Mouse (Mus musculus): ENCODE results near the gene Nfia. TPM values are rescaled to one million over a fixed set of nuclear protein-coding genes. Genes with fewer than 3 reads are reported as not detected.

Gene Nfia
- polyA plus RNA-seq, 1 experiment: 1.4 TPM

DNA sequence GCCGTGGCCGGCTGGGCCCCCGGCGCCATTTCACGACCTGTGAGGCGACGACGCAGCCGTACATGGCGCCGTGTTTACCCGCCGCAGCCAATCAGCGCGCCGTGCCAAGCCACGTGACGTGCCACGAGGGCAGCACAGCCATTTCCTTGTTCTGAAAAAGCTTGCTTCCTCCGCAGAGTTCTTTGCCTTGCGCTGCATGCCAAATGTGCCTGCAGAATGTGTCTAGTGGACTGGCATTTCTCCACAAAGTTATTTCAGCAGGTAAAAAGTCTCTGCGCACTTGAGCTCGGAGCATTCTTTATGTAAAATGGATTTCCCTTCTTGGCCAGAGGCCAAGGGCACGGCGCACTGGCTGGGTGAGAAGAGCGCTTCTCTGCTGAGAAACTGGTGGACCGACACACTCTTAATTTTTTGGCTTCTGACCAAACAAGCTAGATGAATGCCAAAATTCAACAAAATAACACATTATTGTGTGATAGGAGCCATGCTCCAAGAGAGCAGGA lies 96.5 kb downstream of the Nfia start:
- Histone ChIP-seq H3K9me3 (replicated peaks; ENCODE audit: control insufficient read depth, insufficient read depth, low read length, poor library complexity, severe bottlenecking) (no peaks in the 10 kb centered on the region), H3K9ac (ENCODE audit: low read depth, poor library complexity, severe bottlenecking) (no peak overlapping the region), H3K27me3 (ENCODE audit: control insufficient read depth, insufficient read depth, low read length, poor library complexity, severe bottlenecking) (no peaks in the 10 kb centered on the region), H3K36me3 (ENCODE audit: control insufficient read depth, insufficient read depth, low read length, poor library complexity, severe bottlenecking) (no peaks in the 10 kb centered on the region), H3K27ac (ENCODE audit: insufficient read depth, low read length) (no peak overlapping the region), H3K4me3 (ENCODE audit: low read depth, low read length) (peak overlapping the region; percentile 7; the same call in 1 of the 2 replicates), H3K4me1 (ENCODE audit: control insufficient read depth, insufficient read depth, low read length) (no peaks in the 10 kb centered on the region)
- TF ChIP-seq CTCF (IDR thresholded peaks at IDR 0.05; ENCODE audit: low read depth, low read length): no peak
- TF ChIP-seq EP300 (IDR thresholded peaks at IDR 0.05; ENCODE audit: insufficient read depth, low read depth, low read length): no peak
- no peak for TF ChIP-seq POLR2A (IDR thresholded peaks at IDR 0.05; ENCODE audit: insufficient read depth, low read length)

GRCm38 (mm10) chr4:97869451-97869850 lies 96.9 kb downstream of the Nfia start:
- no peaks in the 10 kb centered on the region for H3K4me1 ChIP-seq (ENCODE audit: control insufficient read depth, insufficient read depth, low read length)
- no peaks in the 10 kb centered on the region for H3K27me3 ChIP-seq (ENCODE audit: control insufficient read depth, insufficient read depth, low read length, poor library complexity, severe bottlenecking)
- H3K36me3 ChIP-seq (ENCODE audit: control insufficient read depth, insufficient read depth, low read length, poor library complexity, severe bottlenecking): no peaks in the 10 kb centered on the region
- H3K4me3 ChIP-seq (ENCODE audit: low read depth, low read length): no peak overlapping the region
- no peaks in the 10 kb centered on the region for H3K9me3 ChIP-seq (replicated peaks; ENCODE audit: control insufficient read depth, insufficient read depth, low read length, poor library complexity, severe bottlenecking)
- TF ChIP-seq EP300 (IDR thresholded peaks at IDR 0.05; ENCODE audit: insufficient read depth, low read depth, low read length): no peak
- TF ChIP-seq CTCF (IDR thresholded peaks at IDR 0.05; ENCODE audit: low read depth, low read length): no peak
- H3K27ac ChIP-seq (ENCODE audit: insufficient read depth, low read length): no peak overlapping the region
- no peak overlapping the region for H3K9ac ChIP-seq (ENCODE audit: low read depth, poor library complexity, severe bottlenecking)

DNA sequence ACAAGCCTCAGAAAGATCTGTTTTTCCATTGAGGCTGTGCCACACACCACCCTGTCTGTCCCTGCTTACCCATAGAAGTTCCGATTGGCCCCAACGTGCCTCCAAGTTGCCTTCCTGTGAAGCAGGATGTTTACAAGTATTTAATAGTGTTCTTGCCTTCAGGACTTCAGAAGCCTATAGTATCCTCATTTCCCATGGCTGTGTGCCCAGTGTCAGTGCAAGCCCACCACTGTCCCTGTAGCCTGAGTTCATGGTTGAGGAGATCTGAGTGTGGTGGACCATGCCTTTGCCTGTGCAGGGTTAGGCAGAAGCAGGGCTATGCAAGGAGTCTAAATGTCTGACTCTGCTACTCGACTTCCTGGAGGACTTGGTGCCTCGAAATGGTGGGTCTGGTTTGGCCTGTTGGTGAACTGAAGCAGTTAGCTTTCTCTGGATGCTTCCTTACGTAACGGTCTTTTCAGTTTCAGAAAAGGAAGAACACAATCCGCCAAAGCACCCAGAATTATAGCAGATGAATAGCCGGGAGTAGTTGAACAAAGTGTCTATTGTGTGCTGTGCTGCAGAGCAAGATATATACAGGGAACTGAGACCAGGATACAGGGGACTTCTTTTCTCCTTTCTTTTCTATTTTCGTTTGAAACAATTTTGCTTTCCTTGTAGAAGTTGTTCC lies 99.4 kb downstream of the Nfia start:
- no peaks in the 10 kb centered on the region for H3K36me3 ChIP-seq (ENCODE audit: control insufficient read depth, insufficient read depth, low read length, poor library complexity, severe bottlenecking)
- H3K4me1 ChIP-seq (ENCODE audit: control insufficient read depth, insufficient read depth, low read length): no peaks in the 10 kb centered on the region
- no peak overlapping the region for H3K9ac ChIP-seq (ENCODE audit: low read depth, poor library complexity, severe bottlenecking)
- H3K4me3 ChIP-seq (ENCODE audit: low read depth, low read length): no peak overlapping the region
- no peaks in the 10 kb centered on the region for H3K27me3 ChIP-seq (ENCODE audit: control insufficient read depth, insufficient read depth, low read length, poor library complexity, severe bottlenecking)
- H3K27ac ChIP-seq (ENCODE audit: insufficient read depth, low read length): no peak overlapping the region
- TF ChIP-seq CTCF (IDR thresholded peaks at IDR 0.05; ENCODE audit: low read depth, low read length): no peak
- no peak for TF ChIP-seq POLR2A (IDR thresholded peaks at IDR 0.05; ENCODE audit: insufficient read depth, low read length)
- no peak for TF ChIP-seq EP300 (IDR thresholded peaks at IDR 0.05; ENCODE audit: insufficient read depth, low read depth, low read length)
- H3K9me3 ChIP-seq (replicated peaks; ENCODE audit: control insufficient read depth, insufficient read depth, low read length, poor library complexity, severe bottlenecking): no peaks in the 10 kb centered on the region

GRCm38 (mm10) chr4:97874916-97875315 lies 102.4 kb downstream of the Nfia start:
- Histone ChIP-seq H3K27ac (ENCODE audit: insufficient read depth, low read length) (no peak overlapping the region), H3K4me3 (ENCODE audit: low read depth, low read length) (no peak overlapping the region), H3K27me3 (ENCODE audit: control insufficient read depth, insufficient read depth, low read length, poor library complexity, severe bottlenecking) (no peaks in the 10 kb centered on the region), H3K4me1 (ENCODE audit: control insufficient read depth, insufficient read depth, low read length) (no peaks in the 10 kb centered on the region), H3K9ac (ENCODE audit: low read depth, poor library complexity, severe bottlenecking) (no peak overlapping the region), H3K9me3 (replicated peaks; ENCODE audit: control insufficient read depth, insufficient read depth, low read length, poor library complexity, severe bottlenecking) (no peaks in the 10 kb centered on the region), H3K36me3 (ENCODE audit: control insufficient read depth, insufficient read depth, low read length, poor library complexity, severe bottlenecking) (no peaks in the 10 kb centered on the region)
- no peak for TF ChIP-seq CTCF (IDR thresholded peaks at IDR 0.05; ENCODE audit: low read depth, low read length)
- no peak for TF ChIP-seq EP300 (IDR thresholded peaks at IDR 0.05; ENCODE audit: insufficient read depth, low read depth, low read length)
- TF ChIP-seq POLR2A (IDR thresholded peaks at IDR 0.05; ENCODE audit: insufficient read depth, low read length): no peak

- H3K4me1 ChIP-seq (ENCODE audit: control insufficient read depth, insufficient read depth, low read length): no peaks in the 10 kb centered on the region
- no peaks in the 10 kb centered on the region for H3K9me3 ChIP-seq (replicated peaks; ENCODE audit: control insufficient read depth, insufficient read depth, low read length, poor library complexity, severe bottlenecking)
- TF ChIP-seq POLR2A (IDR thresholded peaks at IDR 0.05; ENCODE audit: insufficient read depth, low read length) (no peak), EP300 (IDR thresholded peaks at IDR 0.05; ENCODE audit: insufficient read depth, low read depth, low read length) (no peak), CTCF (IDR thresholded peaks at IDR 0.05; ENCODE audit: low read depth, low read length) (no peak)
- no peak overlapping the region for H3K27ac ChIP-seq (ENCODE audit: insufficient read depth, low read length)
- no peak overlapping the region for H3K4me3 ChIP-seq (ENCODE audit: low read depth, low read length)
- no peaks in the 10 kb centered on the region for H3K36me3 ChIP-seq (ENCODE audit: control insufficient read depth, insufficient read depth, low read length, poor library complexity, severe bottlenecking)
- no peaks in the 10 kb centered on the region for H3K27me3 ChIP-seq (ENCODE audit: control insufficient read depth, insufficient read depth, low read length, poor library complexity, severe bottlenecking)
- no peak overlapping the region for H3K9ac ChIP-seq (ENCODE audit: low read depth, poor library complexity, severe bottlenecking)
Measured at GRCm38 (mm10) chr4:97875901-97876300, 103.4 kb downstream of the Nfia start.

DNA sequence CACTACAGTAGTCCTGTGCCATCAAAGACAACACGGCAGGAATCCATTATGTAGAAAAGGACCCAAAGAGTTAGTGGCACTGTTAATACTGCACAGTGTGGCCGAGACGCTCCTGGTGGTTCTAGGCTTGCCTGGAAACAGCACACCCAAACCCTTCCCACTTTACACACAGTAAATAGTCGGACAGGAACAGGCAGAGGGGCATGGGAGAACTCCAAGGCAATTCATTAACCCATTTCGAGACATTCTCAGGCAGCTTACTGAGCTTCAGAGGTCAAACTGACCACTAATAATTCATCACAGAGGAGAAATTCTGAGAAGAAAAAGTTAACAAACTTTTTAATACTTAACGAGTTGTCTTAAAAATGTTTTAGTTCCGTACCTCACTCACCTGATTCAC lies 107.2 kb downstream of the Nfia start:
- TF ChIP-seq EP300 (IDR thresholded peaks at IDR 0.05; ENCODE audit: insufficient read depth, low read depth, low read length) (no peak), CTCF (IDR thresholded peaks at IDR 0.05; ENCODE audit: low read depth, low read length) (no peak), POLR2A (IDR thresholded peaks at IDR 0.05; ENCODE audit: insufficient read depth, low read length) (no peak)
- no peaks in the 10 kb centered on the region for H3K9me3 ChIP-seq (replicated peaks; ENCODE audit: control insufficient read depth, insufficient read depth, low read length, poor library complexity, severe bottlenecking)
- H3K4me3 ChIP-seq (ENCODE audit: low read depth, low read length): no peak overlapping the region
- H3K27ac ChIP-seq (ENCODE audit: insufficient read depth, low read length): no peak overlapping the region
- H3K9ac ChIP-seq (ENCODE audit: low read depth, poor library complexity, severe bottlenecking): no peak overlapping the region
- H3K27me3 ChIP-seq (ENCODE audit: control insufficient read depth, insufficient read depth, low read length, poor library complexity, severe bottlenecking): no peaks in the 10 kb centered on the region
- H3K4me1 ChIP-seq (ENCODE audit: control insufficient read depth, insufficient read depth, low read length): no peaks in the 10 kb centered on the region
- H3K36me3 ChIP-seq (ENCODE audit: control insufficient read depth, insufficient read depth, low read length, poor library complexity, severe bottlenecking): no peaks in the 10 kb centered on the region
